Mouse (Mus musculus) T-cell, adult 2 months (primary cell): ENCODE results near the gene Cd8a.
"Not testable (repeated sequence)": the region's sequence is repeated elsewhere in the genome, so short reads cannot be mapped to it uniquely, and the experiment has no call there.

Experiments used
- DNase-seq: peaks from one replicate; pipeline ENCODE4 v3.0.0; 2022; ENCODE audit warnings: low spot score

Cd8a gene

DNA sequence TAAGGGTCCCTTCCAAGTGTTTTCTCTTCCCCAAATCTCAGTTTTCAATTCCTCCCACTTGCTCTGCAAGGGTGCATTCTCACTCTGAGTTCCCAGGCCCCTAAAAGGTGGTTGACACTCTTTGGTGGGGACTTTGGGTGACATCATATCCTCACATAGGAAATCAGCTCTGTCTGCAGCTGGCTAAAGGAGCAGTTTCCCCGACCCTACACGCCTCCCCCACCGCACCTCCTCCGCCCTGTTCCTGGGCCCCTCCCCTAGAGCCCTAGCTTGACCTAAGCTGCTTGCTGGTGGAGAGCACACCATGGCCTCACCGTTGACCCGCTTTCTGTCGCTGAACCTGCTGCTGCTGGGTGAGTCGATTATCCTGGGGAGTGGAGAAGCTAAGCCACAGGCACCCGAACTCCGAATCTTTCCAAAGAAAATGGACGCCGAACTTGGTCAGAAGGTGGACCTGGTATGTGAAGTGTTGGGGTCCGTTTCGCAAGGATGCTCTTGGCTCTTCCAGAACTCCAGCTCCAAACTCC, at the start of gene Cd8a:
TSS of gene Cd8a (plus strand) at position 179 of the 527 bp plus-strand sequence.
- DNase-seq, result peak; percentile 60

DNA sequence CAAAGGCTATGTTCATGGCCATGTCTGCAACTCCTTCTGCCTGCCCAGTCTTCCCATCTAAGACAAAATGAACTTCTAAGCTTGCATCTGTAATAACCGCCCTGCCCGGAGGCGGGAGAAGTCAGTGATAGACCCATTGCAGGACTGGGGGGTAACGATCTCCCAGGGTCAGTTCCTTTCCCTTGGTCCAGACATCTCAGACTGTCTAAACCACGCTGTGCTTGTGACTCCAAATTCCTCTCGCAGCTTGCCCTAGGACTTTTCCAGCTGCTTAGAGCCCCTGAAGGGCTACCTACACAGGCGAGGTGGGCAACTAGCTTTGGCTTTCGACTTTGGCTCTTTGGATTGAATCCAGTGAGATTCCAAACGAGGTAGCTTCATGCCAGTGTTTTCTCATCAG, 48.4 kb upstream of the Cd8a start:
- DNase-seq, result no peak

DNA sequence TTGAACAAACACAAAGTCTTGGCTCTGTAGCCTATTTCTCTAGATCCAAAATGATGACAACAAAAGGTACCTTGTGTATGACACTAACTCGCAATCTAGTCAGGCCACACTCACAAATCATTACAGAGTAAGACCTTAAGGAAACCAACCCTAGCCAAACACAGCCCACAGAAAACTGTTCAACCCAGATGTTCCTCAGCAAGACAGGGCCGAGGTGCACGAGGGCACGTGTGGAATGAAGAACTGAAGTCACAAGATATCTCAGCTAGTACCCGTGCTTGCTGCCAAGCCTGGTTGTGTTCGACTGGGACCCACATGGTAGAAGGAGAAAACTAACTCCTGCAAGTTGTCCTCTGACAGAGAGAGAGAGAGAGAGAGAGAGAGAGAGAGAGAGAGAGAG, 43.3 kb upstream of the Cd8a start:
- no peak for DNase-seq

GRCm38 (mm10) chr6:71330486-71330885, 42.7 kb upstream of the Cd8a start:
- no peak for DNase-seq

GRCm38 (mm10) chr6:71331491-71331890, 41.7 kb upstream of the Cd8a start:
- DNase-seq, result not testable (repeated sequence)

DNA sequence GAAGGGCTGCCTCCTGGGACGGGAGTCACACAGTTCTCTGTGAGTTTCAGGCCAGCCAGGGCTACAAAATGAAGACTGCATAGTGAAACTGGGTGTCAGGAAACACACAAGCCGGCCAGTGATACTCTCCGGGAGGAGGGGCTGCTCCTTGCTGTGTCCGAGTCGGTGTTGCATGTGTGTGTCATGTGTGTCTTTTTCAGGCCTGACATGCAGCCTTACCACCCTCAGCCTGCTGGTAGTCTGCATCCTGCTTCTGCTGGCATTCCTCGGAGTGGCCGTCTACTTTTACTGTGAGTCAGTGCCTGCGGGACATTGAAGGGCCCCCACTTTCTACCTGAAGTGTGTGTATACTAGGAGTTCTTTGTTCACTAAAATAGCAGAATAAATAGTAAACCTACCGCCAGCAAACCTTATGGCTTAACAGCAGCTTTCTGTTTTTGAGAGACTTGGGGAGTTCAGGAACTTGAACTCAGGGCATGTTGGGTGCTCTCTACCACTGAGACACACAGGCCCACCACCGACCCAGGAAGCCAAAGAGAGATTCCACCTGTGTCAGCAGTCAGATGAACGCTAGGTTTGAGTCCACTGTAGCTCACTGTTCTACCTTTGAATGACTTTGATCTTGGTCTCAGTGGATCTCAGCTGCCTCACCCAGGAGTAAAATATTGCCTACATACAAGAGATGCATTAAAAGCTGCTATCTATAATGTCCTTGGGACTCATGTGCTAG, 40.8 kb upstream of the Cd8a start:
- DNase-seq, result no peak

- no peak for DNase-seq
Observed at GRCm38 (mm10) chr6:71333031-71333430, 40.2 kb upstream of the Cd8a start.

DNA sequence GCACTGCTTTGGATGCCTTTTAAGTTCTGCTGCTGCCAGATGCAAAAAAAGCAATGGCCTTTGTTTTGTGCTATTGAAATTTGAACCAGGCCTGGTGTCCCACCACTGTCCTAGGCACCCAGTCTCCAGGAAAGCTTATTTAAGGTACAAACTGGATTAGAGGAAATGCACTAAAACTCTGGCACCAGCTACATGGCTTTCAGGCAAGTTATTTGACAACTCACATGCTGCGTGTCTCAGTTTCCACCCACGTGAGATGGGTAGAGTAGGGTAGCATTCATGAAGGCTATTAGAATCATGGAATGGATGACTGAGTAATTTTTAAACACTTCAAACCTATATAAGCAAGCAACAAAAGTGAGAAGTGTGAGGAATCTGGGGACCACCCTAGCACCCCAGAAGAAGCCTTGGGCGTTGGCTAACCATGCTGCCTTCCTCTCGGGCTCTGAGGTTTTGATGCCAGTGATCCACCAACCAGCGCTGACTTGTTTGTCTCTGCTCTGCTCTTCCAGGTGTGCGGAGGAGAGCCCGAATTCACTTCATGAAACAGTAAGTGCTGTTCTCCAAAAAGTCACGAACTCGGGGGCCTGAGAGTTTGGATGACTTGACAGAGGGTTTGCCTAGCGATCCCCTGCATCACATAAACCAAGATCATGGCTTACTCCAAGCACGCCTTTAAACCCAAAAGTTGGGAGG, 39.5 kb upstream of the Cd8a start:
- DNase-seq, result no peak

GRCm38 (mm10) chr6:71337666-71338065, 35.6 kb upstream of the Cd8a start:
- no peak for DNase-seq

DNA sequence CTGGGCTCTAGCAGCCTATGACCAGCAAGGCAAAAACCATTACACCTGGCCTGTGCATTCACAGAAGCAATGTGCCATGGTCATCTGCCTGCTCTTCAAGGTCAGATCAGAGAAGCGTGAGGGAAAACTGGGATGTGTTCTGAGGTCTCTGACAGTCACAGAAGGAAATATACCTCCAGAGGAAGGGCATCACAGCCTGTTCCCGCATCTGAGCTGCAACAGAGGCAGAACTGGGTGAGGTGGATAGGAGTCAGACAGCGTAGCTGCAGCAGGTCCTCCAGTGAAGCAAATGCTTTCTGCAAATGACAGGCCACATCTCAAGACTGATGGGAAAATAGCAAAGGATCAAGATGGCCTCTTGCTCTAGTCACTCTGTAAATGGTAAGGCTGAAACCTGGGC, 34.3 kb upstream of the Cd8a start:
- no peak for DNase-seq

DNA sequence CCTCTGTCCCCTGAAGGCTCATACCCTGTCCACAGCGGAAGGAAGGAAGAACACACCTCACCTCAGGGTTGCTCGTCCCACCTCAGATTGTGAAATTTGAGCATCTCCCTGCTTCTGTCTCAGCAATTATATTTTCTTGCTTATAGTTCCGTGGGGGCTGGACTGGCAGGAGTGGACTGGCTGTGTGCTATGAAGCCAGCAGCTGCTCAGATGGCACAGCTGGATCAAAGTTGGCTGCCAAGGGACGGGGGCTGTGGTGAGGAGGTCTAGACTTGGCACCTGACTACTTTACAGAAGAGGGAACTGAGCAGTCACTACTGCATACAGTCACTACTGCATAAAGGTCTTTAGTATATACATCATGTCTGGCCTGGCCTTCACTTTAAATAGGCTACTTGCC, 33.9 kb upstream of the Cd8a start:
- DNase-seq, result no peak

GRCm38 (mm10) chr6:71341179-71341578, 32.0 kb upstream of the Cd8a start:
- DNase-seq, result peak; percentile 66

GRCm38 (mm10) chr6:71348006-71348405, 25.2 kb upstream of the Cd8a start:
- no peak for DNase-seq

DNA sequence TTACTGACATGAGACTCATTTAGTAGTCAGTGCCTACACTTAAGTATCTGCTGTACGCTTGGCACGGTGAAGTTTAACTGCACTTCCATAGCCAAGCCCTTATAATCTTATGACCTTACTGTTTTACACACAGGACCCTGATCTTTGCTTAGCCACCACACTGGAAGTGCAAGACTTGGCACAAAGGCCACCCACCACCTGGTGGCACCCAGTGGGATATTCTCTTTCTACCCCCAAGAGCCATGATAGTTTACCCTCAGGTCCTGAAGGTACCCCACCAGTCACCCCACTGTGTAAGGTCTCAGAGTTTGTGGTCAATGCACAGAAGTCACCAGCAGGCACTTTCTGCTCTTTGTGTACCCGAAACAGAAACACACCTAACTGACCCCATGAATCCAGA, 22.0 kb upstream of the Cd8a start:
- DNase-seq, result peak; percentile 56

- DNase-seq, result peak; percentile 54
Observed at GRCm38 (mm10) chr6:71352201-71352600, 21.0 kb upstream of the Cd8a start.

- no peak for DNase-seq
Observed at GRCm38 (mm10) chr6:71352866-71353427, 20.3 kb upstream of the Cd8a start.

DNA sequence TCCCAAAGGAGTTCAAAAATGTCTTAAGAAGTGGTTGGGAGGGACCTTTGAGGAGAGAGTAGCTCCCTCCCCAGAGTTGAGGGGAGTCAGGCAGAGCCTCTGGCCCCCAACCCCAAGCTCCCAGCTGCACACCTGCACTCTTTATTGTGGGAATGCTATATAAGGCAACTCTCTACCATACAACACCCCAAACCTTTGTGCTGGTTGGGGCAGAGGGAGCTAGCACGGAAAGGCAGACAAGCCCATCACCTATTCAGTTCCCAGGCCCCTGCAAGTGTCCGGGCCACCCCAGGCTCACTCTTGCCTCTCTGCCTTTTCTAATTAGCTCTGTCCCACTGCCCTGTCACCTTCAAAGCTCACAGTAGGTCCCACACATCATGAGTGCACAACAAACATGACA, 19.5 kb upstream of the Cd8a start:
- DNase-seq, result no peak

DNA sequence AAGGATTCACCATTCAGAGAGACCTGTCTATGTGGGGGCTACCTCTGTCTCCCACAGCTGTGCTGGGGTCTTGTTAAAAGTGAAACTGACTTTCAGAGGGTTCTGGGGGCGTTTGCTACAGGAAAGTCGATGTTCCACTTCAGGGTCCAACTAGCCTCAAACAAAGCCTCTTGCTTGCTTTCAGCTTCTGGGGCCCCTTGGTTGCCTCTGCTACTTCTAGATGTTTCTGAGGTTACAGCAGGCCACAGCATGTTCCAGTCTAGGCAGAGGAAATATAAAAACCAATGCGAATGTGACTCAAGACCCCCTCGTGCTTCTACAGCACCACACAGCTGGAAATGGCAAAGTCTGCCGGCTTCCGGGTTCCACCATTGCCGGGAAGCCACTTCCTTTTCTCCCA, 15.7 kb upstream of the Cd8a start:
- peak; percentile 68 for DNase-seq

GRCm38 (mm10) chr6:71360221-71360620, 13.0 kb upstream of the Cd8a start:
- no peak for DNase-seq

DNA sequence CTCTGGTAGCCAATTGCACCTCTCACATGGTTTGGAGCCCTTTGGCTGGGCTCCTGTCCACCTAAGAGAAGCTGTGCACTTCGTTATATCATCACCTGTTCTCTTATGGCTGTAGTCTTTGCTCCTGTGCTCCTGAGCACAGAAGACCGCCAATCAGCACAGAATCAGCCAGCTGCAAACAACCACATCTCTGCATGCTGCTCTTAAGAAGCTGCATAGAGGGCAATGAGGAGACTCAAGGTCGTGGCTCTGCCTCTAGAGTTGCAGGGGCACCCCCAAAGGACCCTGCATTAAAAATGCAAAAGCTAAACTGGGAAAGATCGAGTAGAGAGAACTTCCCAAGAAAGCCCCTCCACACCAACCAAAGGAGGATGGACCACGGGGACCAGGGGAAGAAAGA, 12.5 kb upstream of the Cd8a start:
- no peak for DNase-seq

DNA sequence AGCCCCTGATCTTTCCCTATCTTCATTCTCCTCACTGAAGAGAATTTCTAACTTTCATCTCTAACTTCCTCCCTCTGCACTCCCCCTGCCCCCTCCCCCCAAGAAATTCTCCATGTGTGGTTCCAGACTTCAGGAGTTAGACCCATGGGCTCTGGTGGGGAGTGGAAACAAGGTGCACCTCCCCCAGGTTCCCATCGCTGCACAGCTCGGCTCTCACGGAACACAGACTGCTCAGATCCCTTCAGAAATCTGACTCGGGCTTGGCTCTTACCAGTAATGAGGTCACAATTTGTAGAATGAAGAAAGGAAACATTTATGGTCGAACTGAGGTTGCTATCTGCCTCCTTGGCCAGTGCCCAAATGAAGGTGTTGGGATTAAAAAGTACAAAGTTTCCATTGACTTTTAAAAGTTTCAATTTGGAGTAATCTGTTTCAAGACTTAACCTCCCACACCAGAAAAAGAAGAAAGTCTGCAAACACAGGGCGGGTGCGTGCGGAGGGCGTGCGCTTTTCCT, 12.0 kb upstream of the Cd8a start:
- DNase-seq, result no peak

- DNase-seq, result no peak
Observed at GRCm38 (mm10) chr6:71363995-71364394, 9.2 kb upstream of the Cd8a start.

GRCm38 (mm10) chr6:71369416-71369815, 3.8 kb upstream of the Cd8a start:
- DNase-seq, result peak; percentile 80
